Mouse (Mus musculus): ENCODE data around the gene Fmod. TPM values are rescaled to one million over a fixed set of nuclear protein-coding genes. Genes with fewer than 3 reads are reported as not detected.

The Fmod gene
- polyA plus RNA-seq, 1 experiment = 12.4 TPM

DNA sequence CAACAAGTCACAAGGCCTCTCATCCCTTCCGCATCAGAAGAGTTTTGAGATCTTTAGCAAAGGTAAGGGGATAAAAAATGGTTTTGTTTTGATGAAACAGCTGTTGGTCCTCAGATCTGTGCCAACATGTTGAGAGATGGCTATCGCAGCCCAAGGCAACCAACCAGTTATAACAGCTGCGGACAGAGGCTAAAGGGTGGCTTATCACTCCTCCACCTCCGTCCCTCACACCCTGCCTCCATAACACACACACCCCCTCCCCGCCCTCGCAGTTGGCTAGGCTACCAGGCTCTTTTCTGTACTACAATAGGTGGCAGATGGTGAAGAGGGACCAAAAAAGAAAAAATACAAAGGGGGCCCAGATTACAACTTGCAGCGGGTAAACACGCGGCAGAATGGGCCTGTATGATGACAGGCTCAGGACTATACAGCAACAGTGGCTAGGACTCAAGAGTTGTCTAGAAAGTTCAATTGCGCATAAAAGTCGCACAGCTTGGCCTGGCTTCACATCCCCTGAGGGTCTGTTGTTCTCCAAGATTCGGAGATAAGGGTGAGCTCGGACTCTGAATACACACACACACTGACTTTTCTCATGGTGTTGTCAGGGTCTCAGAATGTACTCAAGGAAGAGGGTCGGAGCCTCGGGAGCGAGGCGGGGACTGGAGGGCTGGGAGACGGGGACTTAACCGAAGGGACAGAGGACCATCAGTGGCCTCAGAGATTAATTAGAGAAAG is 41.2 kb downstream of the Fmod start:
- TF ChIP-seq CTCF (IDR thresholded peaks at IDR 0.05; ENCODE audit: extremely low read depth, insufficient read depth, insufficient read length, insufficient replicate concordance) (no peak), POLR2A (IDR thresholded peaks at IDR 0.05; ENCODE audit: low read depth, low read length) (no peak)
- H3K36me3 ChIP-seq (ENCODE audit: control insufficient read depth, insufficient read depth, low read length) = peaks cover 26% of the 10 kb centered on the region
- DNase-seq (ENCODE audit: low read depth in 1 of 2, low spot score in 2 of 2) = no peak
- no peaks in the 10 kb centered on the region for H3K27me3 ChIP-seq (ENCODE audit: control insufficient read depth, insufficient read depth, low read length)
- H3K27ac ChIP-seq (ENCODE audit: insufficient read depth, low read length) = peak overlapping the region; percentile 88
- H3K4me3 ChIP-seq (ENCODE audit: extremely low read depth, insufficient read depth, insufficient read length) = peak overlapping the region; percentile 95
- under 1% methylated on average over 19 of the region's 19 CpGs for WGBS
- peaks cover 34% of the 10 kb centered on the region for H3K4me1 ChIP-seq (ENCODE audit: control insufficient read depth, insufficient read depth, insufficient read length)

GRCm38 (mm10) chr1:134078802-134079476 is 41.9 kb downstream of the Fmod start, which contains the start of gene Btg2:
Gene Btg2 (minus strand): TSS chr1:134079120.
- Histone ChIP-seq H3K27ac (ENCODE audit: insufficient read depth, low read length) (peak within 1 kb of the TSS; percentile 88), H3K36me3 (ENCODE audit: control insufficient read depth, insufficient read depth, low read length) (peaks cover 26% of the 10 kb centered on the region), H3K4me3 (ENCODE audit: extremely low read depth, insufficient read depth, insufficient read length) (peak within 1 kb of the TSS; percentile 95), H3K4me1 (ENCODE audit: control insufficient read depth, insufficient read depth, insufficient read length) (peaks cover 34% of the 10 kb centered on the region), H3K27me3 (ENCODE audit: control insufficient read depth, insufficient read depth, low read length) (no peaks in the 10 kb centered on the region)
- TF ChIP-seq CTCF (IDR thresholded peaks at IDR 0.05; ENCODE audit: extremely low read depth, insufficient read depth, insufficient read length, insufficient replicate concordance) (no peak), POLR2A (IDR thresholded peaks at IDR 0.05; ENCODE audit: low read depth, low read length) (peak; percentile 100)
- WGBS = 1% methylated on average over 58 of the region's 62 CpGs
- peak; percentile 87 to 97 for DNase-seq (ENCODE audit: low read depth in 1 of 2, low spot score in 2 of 2)

- H3K4me3 ChIP-seq (ENCODE audit: extremely low read depth, insufficient read depth, insufficient read length) = peak overlapping the region; percentile 78
- H3K27ac ChIP-seq (ENCODE audit: insufficient read depth, low read length) = peak overlapping the region; percentile 76
- peaks cover 26% of the 10 kb centered on the region for H3K36me3 ChIP-seq (ENCODE audit: control insufficient read depth, insufficient read depth, low read length)
- peaks cover 34% of the 10 kb centered on the region for H3K4me1 ChIP-seq (ENCODE audit: control insufficient read depth, insufficient read depth, insufficient read length)
- no peak for DNase-seq (ENCODE audit: low read depth in 1 of 2, low spot score in 2 of 2)
- TF ChIP-seq POLR2A (IDR thresholded peaks at IDR 0.05; ENCODE audit: low read depth, low read length) = no peak
- no peak for TF ChIP-seq CTCF (IDR thresholded peaks at IDR 0.05; ENCODE audit: extremely low read depth, insufficient read depth, insufficient read length, insufficient replicate concordance)
- 5% methylated on average over 9 of the region's 9 CpGs for WGBS
- H3K27me3 ChIP-seq (ENCODE audit: control insufficient read depth, insufficient read depth, low read length) = no peaks in the 10 kb centered on the region
These were observed 42.6 kb downstream of the Fmod start for GRCm38 (mm10) chr1:134079477-134080163.

DNA sequence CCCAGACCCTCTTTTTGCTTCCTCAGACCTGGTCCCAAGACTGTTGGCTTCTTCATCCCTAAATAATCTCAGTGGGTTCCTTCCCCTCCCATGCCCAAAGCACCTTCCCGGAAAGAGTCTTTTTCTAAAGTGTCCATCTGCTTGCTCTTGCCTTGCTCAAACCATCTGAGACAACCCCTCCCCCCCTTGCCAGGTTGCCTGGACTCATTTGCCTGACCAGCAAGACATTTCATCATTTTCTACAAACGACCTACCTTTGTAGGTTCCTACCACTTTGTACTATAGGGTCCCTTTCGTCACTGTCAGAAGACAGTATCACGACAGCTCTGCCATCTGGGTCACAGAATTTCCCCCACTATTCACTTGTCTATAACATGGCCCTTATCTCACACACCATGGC is 43.4 kb downstream of the Fmod start:
- 84% methylated on average over 4 of the region's 4 CpGs for WGBS
- TF ChIP-seq CTCF (IDR thresholded peaks at IDR 0.05; ENCODE audit: extremely low read depth, insufficient read depth, insufficient read length, insufficient replicate concordance) (no peak), POLR2A (IDR thresholded peaks at IDR 0.05; ENCODE audit: low read depth, low read length) (no peak)
- Histone ChIP-seq H3K4me3 (ENCODE audit: extremely low read depth, insufficient read depth, insufficient read length) (no peak overlapping the region), H3K4me1 (ENCODE audit: control insufficient read depth, insufficient read depth, insufficient read length) (peaks cover 29% of the 10 kb centered on the region), H3K27me3 (ENCODE audit: control insufficient read depth, insufficient read depth, low read length) (no peaks in the 10 kb centered on the region), H3K27ac (ENCODE audit: insufficient read depth, low read length) (no peak overlapping the region), H3K36me3 (ENCODE audit: control insufficient read depth, insufficient read depth, low read length) (peaks cover 20% of the 10 kb centered on the region)
- no peak for DNase-seq (ENCODE audit: low read depth in 1 of 2, low spot score in 2 of 2)

GRCm38 (mm10) chr1:134080881-134081450 is 43.9 kb downstream of the Fmod start:
- WGBS = 92% methylated on average over 5 of the region's 5 CpGs
- no peak for TF ChIP-seq CTCF (IDR thresholded peaks at IDR 0.05; ENCODE audit: extremely low read depth, insufficient read depth, insufficient read length, insufficient replicate concordance)
- TF ChIP-seq POLR2A (IDR thresholded peaks at IDR 0.05; ENCODE audit: low read depth, low read length) = no peak
- no peak for DNase-seq (ENCODE audit: low read depth in 1 of 2, low spot score in 2 of 2)
- Histone ChIP-seq H3K27me3 (ENCODE audit: control insufficient read depth, insufficient read depth, low read length) (no peaks in the 10 kb centered on the region), H3K27ac (ENCODE audit: insufficient read depth, low read length) (no peak overlapping the region), H3K4me3 (ENCODE audit: extremely low read depth, insufficient read depth, insufficient read length) (no peak overlapping the region), H3K36me3 (ENCODE audit: control insufficient read depth, insufficient read depth, low read length) (peaks cover 14% of the 10 kb centered on the region), H3K4me1 (ENCODE audit: control insufficient read depth, insufficient read depth, insufficient read length) (peaks cover 31% of the 10 kb centered on the region)

- Histone ChIP-seq H3K36me3 (ENCODE audit: control insufficient read depth, insufficient read depth, low read length) (no peaks in the 10 kb centered on the region), H3K27ac (ENCODE audit: insufficient read depth, low read length) (peak overlapping the region; percentile 36), H3K27me3 (ENCODE audit: control insufficient read depth, insufficient read depth, low read length) (no peaks in the 10 kb centered on the region), H3K4me3 (ENCODE audit: extremely low read depth, insufficient read depth, insufficient read length) (no peak overlapping the region), H3K4me1 (ENCODE audit: control insufficient read depth, insufficient read depth, insufficient read length) (peaks cover 29% of the 10 kb centered on the region; the same call in 1 of the 2 replicates)
- DNase-seq (ENCODE audit: low read depth in 1 of 2, low spot score in 2 of 2) = no peak
- 44% methylated on average over 11 of the region's 11 CpGs for WGBS
- no peak for TF ChIP-seq POLR2A (IDR thresholded peaks at IDR 0.05; ENCODE audit: low read depth, low read length)
- TF ChIP-seq CTCF (IDR thresholded peaks at IDR 0.05; ENCODE audit: extremely low read depth, insufficient read depth, insufficient read length, insufficient replicate concordance) = no peak
These were observed 46.0 kb downstream of the Fmod start for GRCm38 (mm10) chr1:134082987-134083516.

All from spleen, adult 2 months (tissue).